In the genomic region with DNA sequence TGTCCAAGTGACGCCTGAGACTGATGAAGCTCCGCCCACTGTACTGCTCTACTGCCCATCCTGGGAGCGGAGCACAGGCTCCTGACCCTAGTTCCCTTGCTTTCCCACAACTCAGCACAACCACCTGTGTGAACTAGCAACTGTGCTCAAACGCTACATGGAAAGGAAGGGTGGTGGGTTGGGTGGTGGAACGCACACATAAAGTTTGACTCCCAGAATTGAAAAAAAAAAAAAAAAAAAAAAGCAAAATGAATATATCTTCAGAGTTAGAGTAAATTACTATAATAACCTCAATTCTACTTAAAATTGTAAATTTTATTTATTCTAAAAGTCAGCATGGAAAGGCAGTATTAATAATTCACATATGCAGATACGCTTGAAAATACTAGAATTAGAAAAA, we compare ENCODE assay signal across 27 mouse cellular contexts. TPM values are rescaled to one million over a fixed set of nuclear protein-coding genes. Genes with fewer than 3 reads are reported as not detected.
"Had no signal": no experiment of that assay in that cellular context is flagged by ENCODE, and none has a peak within 500 bp of the region (broad histone marks: within the 10 kb centered on the region; RNA-seq: fewer than 3 reads in every experiment).

No protein-coding gene starts in this region.

- H3K27ac ChIP-seq: heart, adult 2 months; heart, embryonic 13.5 days; hindbrain, embryonic 13.5 days; hindbrain, embryonic 15.5 days; hindbrain, postnatal 0 days; limb, embryonic 10.5 days; limb, embryonic 12.5 days; liver, embryonic 13.5 days; liver, embryonic 15.5 days had no signal

- H3K4me2 ChIP-seq: heart, embryonic 11.5 days; heart, embryonic 13.5 days; heart, embryonic 15.5 days; hindbrain, embryonic 13.5 days; hindbrain, embryonic 15.5 days; limb, embryonic 12.5 days; liver, embryonic 11.5 days; liver, embryonic 13.5 days; liver, embryonic 15.5 days had no signal

- H3K4me1 ChIP-seq: heart, embryonic 15.5 days; hindbrain, embryonic 13.5 days; hindbrain, embryonic 15.5 days; limb, embryonic 10.5 days; limb, embryonic 12.5 days; liver, embryonic 13.5 days; liver, embryonic 15.5 days had no signal

- H3K27me3 ChIP-seq: heart, embryonic 13.5 days; heart, embryonic 15.5 days; hindbrain, embryonic 13.5 days; hindbrain, embryonic 15.5 days; limb, embryonic 12.5 days; liver, embryonic 13.5 days; liver, embryonic 15.5 days had no signal

- H3K4me3 ChIP-seq: heart, adult 2 months; heart, embryonic 13.5 days; heart, embryonic 15.5 days; hindbrain, embryonic 13.5 days; hindbrain, embryonic 15.5 days; layer of hippocampus, adult 2 months; left cerebral cortex, adult 2 months; limb, embryonic 10.5 days; limb, embryonic 12.5 days; liver, embryonic 13.5 days; liver, embryonic 15.5 days had no signal

- DNase-seq: gastrocnemius, postnatal 14 days; gastrocnemius, postnatal 36 days; heart, adult 2 months; heart, postnatal 14 days; heart, postnatal 36 days; kidney, adult 18-20 months; kidney, adult 8-10 months; kidney, postnatal 10 days; kidney, postnatal 25 days; kidney, postnatal 4 days; liver; liver, embryonic 13.5 days; liver, postnatal 0 days had no signal

- H3K9me3 ChIP-seq: heart, embryonic 15.5 days; hindbrain, embryonic 15.5 days; limb, embryonic 10.5 days; liver, embryonic 13.5 days; liver, embryonic 15.5 days had no signal

- H3K36me3 ChIP-seq: hindbrain, embryonic 13.5 days; hindbrain, embryonic 15.5 days; limb, embryonic 10.5 days; limb, embryonic 12.5 days; liver, embryonic 15.5 days had no signal

- ATAC-seq: intestine, postnatal 0 days; liver, postnatal 0 days had no signal

- H3K9ac ChIP-seq: heart, embryonic 13.5 days; heart, embryonic 15.5 days; hindbrain, embryonic 13.5 days; hindbrain, embryonic 15.5 days; limb, embryonic 12.5 days; liver, embryonic 13.5 days; liver, embryonic 15.5 days; liver, postnatal 0 days had no signal

RNA-seq across cellular contexts. Expression of a gene that starts 25.3 kb away (rescaled TPM):
- total RNA-seq: hematopoietic stem cell, adult 5-6 weeks had no signal
